Mouse (Mus musculus): ENCODE measurements around the gene Mrpl20. TPM values are rescaled to one million over a fixed set of nuclear protein-coding genes. Genes with fewer than 3 reads are reported as not detected.
A peak's percentile ranks its signal among the peaks of the same experiment; 100 is the strongest.

Gene Mrpl20
- total RNA-seq, 1 experiment from 2014 or later, result 70.3 TPM

DNA sequence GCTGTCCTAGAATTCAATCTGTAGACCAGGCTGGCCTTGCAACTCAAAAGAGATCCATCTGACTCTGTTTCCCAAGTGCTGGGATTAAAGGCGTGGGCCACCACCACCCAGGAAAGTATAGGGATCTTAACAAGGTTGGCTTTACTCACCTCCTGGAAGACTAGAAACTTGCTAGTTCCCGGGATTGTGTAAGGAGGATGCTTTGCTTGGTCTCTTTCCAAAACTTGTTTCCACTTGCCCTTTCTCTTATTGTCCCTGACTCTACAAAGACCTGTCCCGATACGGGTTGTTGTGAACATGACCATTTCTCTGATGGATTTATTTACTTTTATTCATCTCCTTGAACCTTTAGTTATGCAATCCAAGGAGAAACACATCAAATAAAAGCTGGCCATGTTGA, 27.2 kb downstream of the Mrpl20 start:
- ATAC-seq (replicated peaks; ENCODE audit: low read depth, poor library complexity, severe bottlenecking), result no peak

DNA sequence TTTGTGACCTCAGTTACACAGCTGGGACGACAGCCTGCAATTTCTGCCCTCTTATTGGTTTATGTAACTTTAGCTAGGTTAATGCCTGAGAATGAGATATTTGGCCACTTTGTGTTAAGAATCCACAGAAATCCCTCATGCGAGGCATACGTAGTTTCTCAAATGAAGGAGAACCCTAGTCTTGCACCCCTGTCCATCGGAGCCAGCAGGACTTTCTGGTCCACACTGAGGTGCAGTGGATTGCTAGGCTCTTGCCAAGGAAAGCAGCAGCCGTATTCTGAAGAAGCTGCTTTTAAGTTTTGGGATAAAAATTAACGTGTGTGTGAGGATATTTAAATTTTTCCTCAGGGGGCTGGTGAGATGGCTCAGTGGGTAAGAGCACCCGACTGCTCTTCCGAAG, 27.9 kb downstream of the Mrpl20 start:
- ATAC-seq (replicated peaks; ENCODE audit: low read depth, poor library complexity, severe bottlenecking), result no peak

DNA sequence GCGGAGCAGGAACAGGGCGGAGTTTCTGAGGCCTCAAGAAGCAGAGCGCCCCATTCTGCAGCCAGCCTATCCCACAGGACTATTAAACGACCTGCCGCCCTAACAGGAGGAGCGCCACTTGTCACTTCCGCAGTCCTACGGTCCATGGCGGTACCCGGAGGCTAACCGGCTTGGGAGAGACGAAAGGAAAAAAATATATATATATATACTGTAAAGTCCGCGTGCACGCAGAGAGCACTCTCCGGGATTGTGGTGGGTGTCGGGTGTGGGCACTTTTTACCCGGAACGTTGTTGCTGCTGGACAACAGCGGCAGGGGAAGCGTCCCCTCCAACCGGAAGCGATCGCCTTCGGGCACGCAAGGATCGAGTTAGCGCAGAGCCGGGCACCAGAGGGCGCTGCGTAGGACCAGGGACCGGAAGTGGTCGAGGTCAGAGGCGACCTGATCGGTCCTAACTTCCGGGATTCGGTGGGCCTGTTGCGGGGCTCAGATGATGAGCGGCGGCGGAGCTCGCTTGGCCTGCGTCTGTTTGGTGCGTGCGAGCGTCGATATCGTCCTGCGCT, 28.6 kb downstream of the Mrpl20 start, which contains the start of gene Aurkaip1:
Gene Aurkaip1, plus strand, starts transcription at position 68 of the 562 bp plus-strand sequence.
- peak; percentile 87 for ATAC-seq (replicated peaks; ENCODE audit: low read depth, poor library complexity, severe bottlenecking)

DNA sequence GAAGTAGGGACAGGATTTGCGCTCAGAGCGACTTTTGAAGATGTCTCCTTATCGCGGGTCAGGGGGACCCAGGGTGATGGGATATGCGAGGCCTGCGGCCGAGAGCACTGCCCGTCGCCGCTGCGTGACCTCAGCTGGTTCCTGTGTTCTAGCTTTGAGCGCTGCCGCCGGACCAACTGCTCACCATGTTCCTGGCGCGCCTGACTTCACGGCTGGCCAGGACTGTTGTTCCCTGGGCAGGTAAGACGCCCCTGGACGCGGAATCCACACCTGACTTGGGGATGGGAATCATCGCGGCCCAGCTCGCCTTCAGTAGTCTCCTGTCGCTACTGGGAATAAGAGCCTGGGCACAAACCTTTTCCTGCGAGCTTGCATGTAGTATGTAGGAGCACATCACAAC, 29.2 kb downstream of the Mrpl20 start:
- no peak for ATAC-seq (replicated peaks; ENCODE audit: low read depth, poor library complexity, severe bottlenecking)

DNA sequence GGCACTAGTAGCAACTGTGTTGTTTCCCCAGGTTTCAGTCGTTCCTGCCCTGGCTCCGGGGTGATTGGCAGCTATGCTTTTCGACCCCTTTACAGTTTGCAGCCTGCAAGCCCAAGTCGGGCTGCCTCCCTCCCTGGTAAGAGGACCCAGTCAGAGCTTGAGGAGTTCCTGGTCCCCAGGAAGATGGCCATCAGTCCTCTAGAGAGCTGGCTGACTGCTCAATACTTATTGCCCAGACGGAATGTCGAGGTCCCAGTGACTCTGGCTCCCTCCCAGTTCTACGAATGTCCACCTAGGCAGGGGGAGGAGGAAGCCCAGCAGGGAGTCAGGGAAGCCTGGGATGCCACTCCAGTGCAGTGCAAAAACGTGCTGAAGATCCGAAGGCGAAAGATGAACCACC, 29.6 kb downstream of the Mrpl20 start:
- ATAC-seq (replicated peaks; ENCODE audit: low read depth, poor library complexity, severe bottlenecking), result no peak

DNA sequence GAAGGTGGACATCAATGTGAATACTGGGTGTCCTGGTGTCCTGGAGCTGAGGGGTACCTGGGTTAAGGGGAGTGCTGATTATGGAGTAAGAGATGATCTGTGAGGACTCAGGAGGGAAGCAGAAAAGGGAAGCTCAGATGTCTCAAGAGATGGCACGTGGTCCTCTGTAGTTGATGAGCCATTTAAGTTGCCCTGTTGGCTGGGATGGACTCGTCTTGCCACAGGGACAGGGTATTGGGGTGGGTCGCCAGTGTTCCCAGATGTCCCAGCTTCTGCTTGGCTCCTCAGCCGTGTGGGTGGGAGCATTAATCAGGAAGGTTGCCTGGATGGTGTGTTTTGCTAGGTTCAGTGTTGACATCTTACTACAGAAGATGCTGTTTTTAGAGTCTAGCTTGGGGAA, 30.6 kb downstream of the Mrpl20 start:
- ATAC-seq (replicated peaks; ENCODE audit: low read depth, poor library complexity, severe bottlenecking), result no peak

DNA sequence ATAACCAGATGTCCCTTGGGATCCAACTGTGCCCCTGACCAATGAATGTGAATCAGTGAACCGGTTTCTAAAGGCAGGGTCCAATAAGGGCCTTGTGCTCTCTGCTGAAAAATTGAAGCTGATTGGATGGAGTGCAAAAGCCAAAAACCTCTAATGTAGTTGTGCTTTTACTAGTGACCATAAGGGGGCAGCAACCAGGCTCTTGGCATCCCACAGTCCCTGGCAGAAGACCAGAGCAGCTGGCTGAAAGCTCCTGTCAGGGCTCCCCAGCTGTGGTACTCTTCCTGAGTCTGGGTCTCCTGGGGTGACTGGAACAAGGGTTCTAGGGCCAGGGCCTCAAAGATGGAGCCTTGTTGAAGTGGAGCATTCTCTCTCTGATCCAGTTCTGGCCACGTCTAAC, 31.2 kb downstream of the Mrpl20 start:
- ATAC-seq (replicated peaks; ENCODE audit: low read depth, poor library complexity, severe bottlenecking), result peak; percentile 48

DNA sequence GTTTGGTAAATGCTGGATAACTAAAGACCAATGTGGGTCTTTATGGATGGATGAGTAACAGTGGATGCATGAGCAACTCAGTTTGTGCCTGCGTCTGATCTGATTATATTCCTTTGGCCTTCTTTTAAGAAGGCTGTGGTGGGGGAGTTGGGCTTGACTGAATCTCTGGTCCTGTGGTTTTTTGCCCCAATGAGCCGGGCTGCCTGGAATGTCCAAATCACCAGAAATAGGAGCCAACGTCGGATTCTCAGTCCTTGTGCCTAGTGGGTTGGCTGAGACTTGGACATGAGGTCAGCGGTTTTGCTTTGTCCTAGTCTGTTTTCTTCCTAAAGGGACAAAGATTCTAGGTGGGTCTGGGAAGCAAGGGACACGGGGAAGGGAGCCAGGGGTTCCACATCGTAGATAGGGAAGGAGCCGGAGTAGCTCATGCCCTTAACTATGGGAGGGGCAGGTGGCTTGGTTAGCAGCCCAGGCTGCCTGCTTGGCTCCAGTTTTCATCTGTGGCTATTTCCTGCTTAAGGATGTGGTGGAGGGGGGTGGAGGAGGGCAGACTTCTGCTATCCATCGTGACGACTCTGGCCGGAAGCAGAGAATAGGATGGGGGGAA, 34.8 kb downstream of the Mrpl20 start:
- peak; percentile 37 for ATAC-seq (replicated peaks; ENCODE audit: low read depth, poor library complexity, severe bottlenecking)

DNA sequence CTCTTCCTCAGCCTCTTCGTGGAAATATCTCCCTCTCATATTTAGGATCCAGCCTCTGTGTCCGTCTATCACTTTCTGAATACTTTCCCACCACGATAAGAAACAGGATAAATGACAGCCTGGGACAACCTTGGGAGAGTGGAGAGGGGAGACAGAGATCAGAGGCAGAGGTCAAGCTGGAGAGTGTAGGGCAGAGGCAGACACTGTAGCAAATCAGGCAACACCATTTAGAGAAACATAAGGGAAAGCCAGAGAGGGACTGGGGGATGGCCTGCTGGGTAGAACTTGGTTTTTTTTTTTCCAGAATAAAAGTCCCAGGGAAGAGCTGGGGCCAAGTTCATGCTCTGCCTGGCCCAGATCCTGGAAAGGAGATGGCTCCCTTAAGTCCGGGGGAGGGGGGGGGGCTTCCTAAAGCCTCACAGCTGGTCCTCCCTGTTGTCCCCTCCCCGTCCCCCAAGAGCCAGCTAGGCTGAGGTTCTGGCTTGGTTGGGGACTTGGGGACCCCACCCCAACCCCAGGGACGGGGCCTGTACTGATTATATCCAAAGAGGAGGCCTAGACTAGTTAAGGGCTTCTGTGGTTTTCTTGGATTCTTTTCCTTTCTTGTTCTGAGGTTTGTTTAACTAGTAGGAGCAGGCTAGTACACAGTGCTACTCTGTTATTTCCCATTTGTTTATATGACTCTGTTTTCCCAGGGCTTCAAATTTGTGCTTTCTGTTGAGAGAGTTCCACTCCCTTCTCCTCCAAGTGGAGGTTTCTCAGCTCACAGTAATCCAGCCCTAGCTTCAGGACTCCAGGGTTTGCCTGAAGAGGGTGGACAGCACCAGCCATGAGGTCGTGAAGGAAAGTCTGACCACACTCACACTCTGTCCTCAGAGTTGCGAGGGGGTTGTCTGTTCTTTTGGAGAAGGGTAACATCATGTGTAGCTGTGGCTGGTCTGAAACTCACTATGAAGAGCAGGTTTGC, 35.8 kb downstream of the Mrpl20 start:
- no peak for ATAC-seq (replicated peaks; ENCODE audit: low read depth, poor library complexity, severe bottlenecking)

DNA sequence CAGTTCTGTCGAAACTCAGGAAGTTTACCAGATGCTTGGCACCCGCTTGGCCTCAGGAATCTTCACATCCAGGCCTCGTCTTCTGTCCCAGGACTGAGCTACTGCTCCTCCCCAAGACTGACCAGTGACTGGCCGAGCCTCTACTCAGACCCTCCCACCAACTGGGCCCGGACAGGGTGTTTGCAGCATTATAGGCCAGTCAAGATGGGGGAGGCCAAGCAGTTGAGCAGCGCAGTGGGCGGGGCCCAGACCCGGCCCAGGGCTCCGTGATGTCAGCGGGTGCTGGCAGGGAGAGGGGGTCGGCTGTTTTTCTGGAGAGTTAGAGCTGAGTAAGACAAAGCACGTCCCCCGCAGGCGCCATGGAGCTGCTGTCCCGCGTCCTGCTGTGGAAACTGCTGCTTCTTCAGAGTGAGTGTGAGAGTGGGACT, 36.8 kb downstream of the Mrpl20 start, which contains the start of gene Mxra8:
Gene Mxra8, plus strand, starts transcription at position 198 of the 428 bp plus-strand sequence.
- ATAC-seq (replicated peaks; ENCODE audit: low read depth, poor library complexity, severe bottlenecking), result no peak

DNA sequence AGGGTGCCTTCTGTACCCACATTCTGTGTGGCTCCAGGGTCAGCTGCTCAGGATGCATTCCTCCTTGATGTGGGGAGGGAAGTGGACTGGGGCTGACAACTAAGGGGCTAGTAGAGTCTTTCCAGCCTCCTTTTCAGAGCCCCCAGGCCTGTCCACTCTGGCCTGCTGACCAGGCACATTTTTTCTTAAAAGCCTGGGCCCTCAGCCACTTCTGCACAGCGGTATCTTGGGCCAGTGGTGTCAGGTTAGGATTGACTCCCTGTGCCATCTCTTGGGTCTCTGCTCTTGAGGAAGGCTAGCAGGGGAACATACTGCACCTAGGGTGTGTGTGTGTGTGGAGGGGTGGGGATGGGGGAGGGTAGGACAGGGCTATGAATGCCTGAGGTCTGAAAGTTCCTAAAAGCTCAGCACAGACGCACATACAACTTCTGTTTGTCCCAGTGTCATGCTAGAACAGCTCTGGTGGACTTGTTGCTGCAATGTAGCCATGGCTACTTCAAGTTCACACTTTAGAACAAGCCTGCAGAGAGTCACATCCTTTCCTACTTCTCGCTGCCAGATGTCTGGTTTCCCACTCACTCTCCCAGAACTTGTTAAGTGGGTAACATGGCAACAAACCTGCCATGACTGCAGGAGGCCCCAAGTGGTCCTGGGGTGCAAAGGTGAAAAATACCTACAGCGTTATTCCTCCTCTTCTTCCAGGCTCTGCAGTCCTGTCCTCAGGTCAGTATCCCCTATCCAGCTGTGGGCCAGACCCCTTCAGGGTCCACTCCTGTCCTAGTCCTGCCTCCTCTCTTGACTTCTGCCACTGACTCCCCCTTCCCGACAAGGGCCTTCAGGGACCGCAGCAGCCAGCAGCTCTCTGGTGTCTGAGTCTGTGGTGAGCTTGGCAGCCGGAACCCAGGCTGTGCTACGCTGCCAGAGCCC, 37.7 kb downstream of the Mrpl20 start:
- ATAC-seq (replicated peaks; ENCODE audit: low read depth, poor library complexity, severe bottlenecking), result no peak

DNA sequence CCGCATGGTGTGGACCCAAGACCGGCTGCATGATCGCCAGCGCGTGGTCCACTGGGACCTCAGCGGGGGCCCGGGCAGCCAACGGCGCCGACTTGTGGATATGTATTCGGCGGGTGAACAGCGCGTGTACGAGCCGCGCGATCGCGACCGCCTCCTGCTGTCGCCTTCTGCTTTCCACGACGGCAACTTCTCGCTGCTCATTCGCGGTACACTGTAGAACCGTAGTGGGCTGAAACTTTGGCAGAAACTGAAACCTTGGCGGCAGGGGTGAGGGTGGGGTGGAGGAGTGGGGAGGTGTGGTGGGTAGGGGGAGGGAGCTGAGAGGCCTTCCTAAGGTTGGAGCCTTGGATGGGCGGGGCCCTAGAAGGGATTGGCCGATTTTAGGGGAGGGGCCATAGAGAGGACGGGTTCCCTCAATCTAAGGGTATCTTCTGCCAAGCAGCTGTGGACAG, 38.4 kb downstream of the Mrpl20 start:
- ATAC-seq (replicated peaks; ENCODE audit: low read depth, poor library complexity, severe bottlenecking), result peak; percentile 64

DNA sequence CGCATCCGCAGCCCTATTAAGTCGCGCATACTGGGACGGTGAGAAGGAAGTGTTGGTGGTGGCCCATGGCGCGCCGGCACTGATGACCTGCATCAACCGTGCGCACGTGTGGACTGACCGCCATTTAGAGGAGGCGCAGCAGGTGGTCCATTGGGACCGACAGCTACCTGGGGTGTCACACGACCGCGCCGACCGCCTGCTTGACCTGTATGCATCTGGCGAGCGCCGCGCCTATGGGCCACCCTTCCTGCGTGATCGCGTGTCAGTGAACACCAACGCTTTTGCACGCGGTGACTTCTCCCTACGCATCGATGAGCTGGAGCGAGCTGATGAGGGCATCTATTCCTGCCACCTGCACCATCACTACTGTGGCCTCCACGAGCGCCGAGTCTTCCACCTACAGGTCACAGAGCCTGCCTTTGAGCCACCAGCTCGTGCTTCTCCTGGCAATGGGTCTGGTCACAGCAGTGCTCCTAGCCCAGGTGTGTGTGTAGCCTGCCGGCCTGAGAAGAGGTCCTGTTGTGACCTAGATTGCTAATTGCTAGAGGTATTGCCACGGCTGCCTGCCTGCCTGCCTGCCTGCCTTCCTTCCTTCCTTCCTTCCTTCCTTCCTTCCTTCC, 39.1 kb downstream of the Mrpl20 start:
- ATAC-seq (replicated peaks; ENCODE audit: low read depth, poor library complexity, severe bottlenecking), result no peak

DNA sequence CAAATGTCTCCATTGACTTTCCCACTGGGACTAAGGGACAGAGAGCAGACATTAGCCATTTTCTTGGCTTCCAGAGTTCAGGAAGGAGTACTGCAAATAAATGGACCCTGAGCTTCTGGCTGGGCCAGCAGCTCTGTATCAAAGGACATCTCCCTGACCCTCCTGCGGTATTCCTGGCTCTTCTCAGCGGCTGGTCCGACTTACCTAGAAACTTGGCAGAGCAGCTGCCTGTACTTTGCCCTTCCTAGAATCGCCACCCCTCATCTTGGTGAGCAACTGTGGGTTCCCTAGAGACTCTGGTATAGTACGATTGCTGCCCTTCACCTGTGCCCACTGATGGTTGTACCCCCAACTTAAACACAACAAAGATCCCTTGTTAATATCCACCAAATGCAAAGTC, 40.6 kb downstream of the Mrpl20 start:
- no peak for ATAC-seq (replicated peaks; ENCODE audit: low read depth, poor library complexity, severe bottlenecking)

DNA sequence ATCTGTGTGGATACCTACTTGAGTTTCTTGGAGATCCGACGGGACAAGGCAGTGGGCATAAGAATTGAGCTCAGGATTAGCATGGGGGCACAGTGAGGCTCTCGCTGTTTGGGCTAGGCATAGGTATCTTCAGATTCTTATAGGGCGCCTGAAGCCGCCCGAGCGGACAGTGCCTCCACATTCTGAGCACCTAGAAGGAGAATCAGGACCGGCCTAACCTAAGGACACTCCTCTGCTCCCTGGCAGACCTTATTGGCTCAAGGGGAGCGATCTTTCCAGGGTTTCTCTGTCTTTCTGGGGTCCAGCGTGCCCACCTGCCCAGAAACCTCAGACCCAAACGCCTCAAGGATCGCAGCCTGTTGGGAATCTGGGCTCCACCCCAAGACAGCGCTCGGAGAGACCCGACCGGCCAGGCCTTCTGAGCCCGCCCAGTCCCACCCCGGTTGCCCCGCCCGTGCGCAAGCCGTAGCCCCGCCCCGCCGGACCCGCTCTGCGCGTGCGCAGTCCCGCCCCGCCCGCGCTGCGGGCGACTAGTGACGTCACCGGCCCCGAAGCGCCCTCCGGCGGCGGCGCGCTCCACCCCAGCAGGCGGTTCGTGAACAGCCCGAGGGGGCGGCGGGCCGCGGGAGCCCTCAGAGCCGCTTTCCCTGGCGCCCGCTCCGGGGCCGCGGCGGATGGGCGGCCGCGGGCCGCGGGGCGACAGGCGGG, 44.3 kb downstream of the Mrpl20 start, which contains the start of gene Dvl1:
Gene Dvl1, plus strand, starts transcription at position 532 of the 708 bp plus-strand sequence.
- ATAC-seq (replicated peaks; ENCODE audit: low read depth, poor library complexity, severe bottlenecking), result peak; percentile 71

DNA sequence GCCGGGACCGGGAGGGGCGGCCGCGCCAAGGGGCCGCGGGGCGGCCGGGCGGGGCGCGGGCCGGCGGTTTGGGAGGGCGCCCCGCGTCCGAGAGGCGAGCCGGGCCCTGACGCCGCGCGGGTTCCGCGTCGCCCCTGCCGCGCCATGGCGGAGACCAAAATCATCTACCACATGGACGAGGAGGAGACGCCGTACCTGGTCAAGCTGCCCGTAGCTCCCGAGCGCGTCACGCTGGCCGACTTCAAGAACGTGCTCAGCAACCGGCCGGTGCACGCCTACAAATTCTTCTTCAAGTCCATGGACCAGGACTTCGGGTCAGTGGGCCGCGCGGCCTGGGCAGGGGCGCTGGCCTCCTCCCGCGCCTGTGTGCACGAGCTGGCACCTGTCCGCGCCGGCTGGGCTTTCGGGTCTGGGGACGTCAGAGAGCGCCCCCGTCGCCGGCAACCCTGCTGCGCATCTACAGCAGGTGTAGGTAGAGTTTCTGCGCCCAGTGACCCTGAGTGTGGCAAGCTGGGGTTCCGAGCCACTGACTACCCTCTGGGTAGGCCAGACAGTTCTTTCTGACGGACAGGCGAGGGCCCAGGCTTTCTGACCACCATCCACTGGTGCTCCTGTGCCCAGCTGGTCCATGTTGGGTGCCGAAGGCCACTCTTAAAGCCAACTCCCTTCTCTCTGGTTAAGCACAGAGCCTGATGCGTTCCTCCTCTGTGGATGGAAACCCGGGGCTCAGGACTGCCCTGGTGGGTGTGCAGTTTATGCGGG, 45.1 kb downstream of the Mrpl20 start:
- peak; percentile 21; the same call in 1 of the 2 replicates for ATAC-seq (replicated peaks; ENCODE audit: low read depth, poor library complexity, severe bottlenecking)

DNA sequence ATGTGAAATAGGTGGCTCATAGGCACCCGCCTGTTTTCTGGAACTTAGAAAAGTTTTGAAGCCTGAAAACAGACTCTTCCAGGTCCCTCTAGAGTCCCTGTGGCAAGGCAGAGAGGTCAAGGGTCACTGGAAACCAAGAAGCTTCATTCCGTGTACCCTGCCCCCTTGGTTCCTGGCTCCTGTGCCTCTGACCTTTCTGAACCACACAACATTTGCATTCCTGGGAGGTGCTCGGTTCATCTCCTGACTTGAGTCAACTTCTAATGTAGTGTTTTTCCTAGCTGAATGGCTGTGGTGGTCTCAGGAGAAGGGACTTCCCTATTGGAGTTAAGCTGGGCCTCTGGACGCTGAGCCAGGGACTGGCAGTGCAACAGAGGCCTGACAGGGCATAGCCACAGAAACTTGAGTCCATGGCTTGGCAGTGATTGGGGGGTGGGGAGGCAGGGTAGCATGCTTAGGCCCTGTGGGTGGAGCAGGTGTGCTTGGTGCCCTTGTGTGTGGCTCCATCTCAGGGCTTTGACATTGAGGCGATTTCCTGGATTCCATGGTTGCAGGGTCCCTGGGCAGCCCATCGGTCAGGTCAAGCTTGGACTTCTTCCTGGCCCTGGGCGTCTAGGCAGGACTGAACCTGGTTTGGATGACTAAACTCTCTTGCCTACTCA, 45.9 kb downstream of the Mrpl20 start:
- no peak for ATAC-seq (replicated peaks; ENCODE audit: low read depth, poor library complexity, severe bottlenecking)
